Mouse (Mus musculus): ENCODE measurements around the gene Mok. TPM values are rescaled to one million over a fixed set of nuclear protein-coding genes. Genes with fewer than 3 reads are reported as not detected.

Mok gene
- 0.42 and 0.73 TPM in 2 replicates for polyA plus RNA-seq (2015; fragmentation: Nextera tagmentation; extraction: Ambion mirVana)

GRCm38 (mm10) chr12:110840348-110841198, at the start of gene Mok:
Gene Mok (minus strand): TSS chr12:110840939.

GRCm38 (mm10) chr12:110889036-110890020, 48.6 kb upstream of the Mok start, which contains the start of the genes Cinp and Tecpr2:
Gene Cinp (minus strand): TSS chr12:110889145.
Gene Tecpr2 (plus strand): TSS chr12:110889264.

GRCm38 (mm10) chr12:110850010-110850928, 9.5 kb upstream of the Mok start, which contains the start of gene Zfp839:
Gene Zfp839 (plus strand): TSS chr12:110850253.

Other genes with a start within 250 kb of the Mok start
- 16.0 and 20.2 TPM in 2 replicates for gene Dync1h1, start 239.5 kb downstream of the Mok start, polyA plus RNA-seq (2015; fragmentation: Nextera tagmentation; extraction: Ambion mirVana)
- gene 1700001K19Rik, start 158.3 kb downstream of the Mok start, polyA plus RNA-seq (2015; fragmentation: Nextera tagmentation; extraction: Ambion mirVana), result 0.17 TPM in 1 of 2 replicates, not detected in the other
- 648 and 727 TPM in 2 replicates for gene Hsp90aa1, start 138.2 kb downstream of the Mok start, polyA plus RNA-seq (2015; fragmentation: Nextera tagmentation; extraction: Ambion mirVana)
- 9.8 and 12.6 TPM in 2 replicates for gene Wdr20, start 103.0 kb downstream of the Mok start, polyA plus RNA-seq (2015; fragmentation: Nextera tagmentation; extraction: Ambion mirVana)
- 2.4 and 2.8 TPM in 2 replicates for gene Zfp839, start 9.3 kb upstream of the Mok start, polyA plus RNA-seq (2015; fragmentation: Nextera tagmentation; extraction: Ambion mirVana)
- gene Cinp, start 48.2 kb upstream of the Mok start, polyA plus RNA-seq (2015; fragmentation: Nextera tagmentation; extraction: Ambion mirVana), result 65.1 and 70.1 TPM in 2 replicates
- gene Tecpr2, start 48.3 kb upstream of the Mok start, polyA plus RNA-seq (2015; fragmentation: Nextera tagmentation; extraction: Ambion mirVana), result 1.6 TPM in 2 replicates
- gene Ankrd9, start 138.1 kb upstream of the Mok start, polyA plus RNA-seq (2015; fragmentation: Nextera tagmentation; extraction: Ambion mirVana), result 35.0 and 41.1 TPM in 2 replicates
- 9.5 and 10.2 TPM in 2 replicates for gene Rcor1, start 198.4 kb upstream of the Mok start, polyA plus RNA-seq (2015; fragmentation: Nextera tagmentation; extraction: Ambion mirVana)

Data from spleen, postnatal 0 days (tissue).